Mouse (Mus musculus): ENCODE results near the gene Tmem121. TPM values are rescaled to one million over a fixed set of nuclear protein-coding genes. Genes with fewer than 3 reads are reported as not detected.

The Tmem121 gene
- polyA plus RNA-seq, 1 experiment from 2014 or later = 28.9 TPM

- H3K4me1 ChIP-seq (ENCODE audit: control insufficient read depth, insufficient read depth, low read length) = no peaks in the 10 kb centered on the region
- H3K27ac ChIP-seq (ENCODE audit: low read depth, low read length) = no peak overlapping the region
- peaks cover 12% of the 10 kb centered on the region for H3K36me3 ChIP-seq (ENCODE audit: control insufficient read depth, insufficient read depth, low read length)
- H3K4me2 ChIP-seq (ENCODE audit: low read length) = no peak overlapping the region
- H3K9me3 ChIP-seq (replicated peaks; ENCODE audit: control insufficient read depth, low read length) = no peaks in the 10 kb centered on the region
- H3K9ac ChIP-seq (ENCODE audit: low read length) = no peak overlapping the region
- WGBS = 89% methylated on average over 9 of the region's 9 CpGs
- H3K27me3 ChIP-seq (replicated peaks; ENCODE audit: control insufficient read depth, insufficient read depth, low read length) = no peaks in the 10 kb centered on the region
- DNase-seq (ENCODE audit: low spot score) (no peak), ATAC-seq (no peak)
- no peak overlapping the region for H3K4me3 ChIP-seq (ENCODE audit: low read depth, low read length)
Measured at GRCm38 (mm10) chr12:113168031-113168536, 17.6 kb upstream of the Tmem121 start.

- DNase-seq (ENCODE audit: low spot score) (no peak), ATAC-seq (no peak)
- H3K27me3 ChIP-seq (replicated peaks; ENCODE audit: control insufficient read depth, insufficient read depth, low read length) = no peaks in the 10 kb centered on the region
- no peaks in the 10 kb centered on the region for H3K4me1 ChIP-seq (ENCODE audit: control insufficient read depth, insufficient read depth, low read length)
- H3K4me2 ChIP-seq (ENCODE audit: low read length) = no peak overlapping the region
- no peak overlapping the region for H3K4me3 ChIP-seq (ENCODE audit: low read depth, low read length)
- H3K27ac ChIP-seq (ENCODE audit: low read depth, low read length) = no peak overlapping the region
- no peaks in the 10 kb centered on the region for H3K9me3 ChIP-seq (replicated peaks; ENCODE audit: control insufficient read depth, low read length)
- no peaks in the 10 kb centered on the region for H3K36me3 ChIP-seq (ENCODE audit: control insufficient read depth, insufficient read depth, low read length)
- 89% methylated on average over 18 of the region's 18 CpGs for WGBS
- no peak overlapping the region for H3K9ac ChIP-seq (ENCODE audit: low read length)
Measured at GRCm38 (mm10) chr12:113176960-113177725, 8.6 kb upstream of the Tmem121 start.

DNA sequence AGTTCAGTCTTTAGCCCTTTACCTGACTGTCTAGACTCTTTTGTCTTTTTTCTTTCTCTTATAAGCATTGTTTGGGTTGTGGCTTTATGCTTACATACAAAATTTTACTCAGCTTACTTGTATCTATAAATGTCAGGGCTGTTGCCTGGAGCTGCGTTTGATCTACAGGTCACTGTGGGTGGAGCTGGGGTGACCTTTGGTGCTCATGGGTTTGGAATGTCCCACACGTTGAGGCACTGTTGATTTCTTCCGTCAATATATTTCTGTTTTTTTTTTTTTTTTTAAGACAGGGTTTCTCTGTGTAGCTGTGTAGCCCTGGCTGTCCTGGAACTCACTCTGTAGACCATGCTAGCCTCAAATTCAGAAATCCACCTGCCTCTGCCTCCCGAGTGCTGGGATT, 4.7 kb upstream of the Tmem121 start:
- no peak overlapping the region for H3K4me2 ChIP-seq (ENCODE audit: low read length)
- 82% methylated on average over 4 of the region's 4 CpGs for WGBS
- H3K36me3 ChIP-seq (ENCODE audit: control insufficient read depth, insufficient read depth, low read length) = no peaks in the 10 kb centered on the region
- no peak overlapping the region for H3K4me3 ChIP-seq (ENCODE audit: low read depth, low read length)
- H3K4me1 ChIP-seq (ENCODE audit: control insufficient read depth, insufficient read depth, low read length) = no peaks in the 10 kb centered on the region
- H3K9ac ChIP-seq (ENCODE audit: low read length) = no peak overlapping the region
- no peaks in the 10 kb centered on the region for H3K27me3 ChIP-seq (replicated peaks; ENCODE audit: control insufficient read depth, insufficient read depth, low read length)
- ATAC-seq (no peak), DNase-seq (ENCODE audit: low spot score) (no peak)
- no peak overlapping the region for H3K27ac ChIP-seq (ENCODE audit: low read depth, low read length)
- no peaks in the 10 kb centered on the region for H3K9me3 ChIP-seq (replicated peaks; ENCODE audit: control insufficient read depth, low read length)

DNA sequence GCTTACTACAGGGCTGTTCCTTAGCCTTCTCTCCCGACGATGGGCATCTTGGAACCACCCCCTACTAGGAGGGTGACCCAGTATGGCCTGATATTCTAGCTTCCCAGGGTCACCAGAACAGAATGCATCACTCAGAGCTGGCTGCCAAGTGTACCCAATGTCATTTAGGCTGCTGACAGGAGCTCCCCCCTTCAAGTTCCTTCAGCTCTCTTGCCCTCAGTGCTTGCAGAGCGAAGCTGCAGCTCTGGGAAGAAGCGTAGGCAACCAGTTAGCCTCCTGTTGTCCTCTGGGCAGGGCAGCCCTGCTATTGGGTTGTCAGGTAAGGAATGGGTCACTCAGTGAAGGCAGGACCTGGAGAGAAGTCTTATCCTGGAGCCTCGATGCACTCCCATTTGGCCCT, 785 bp upstream of the Tmem121 start:
- Histone ChIP-seq H3K9me3 (replicated peaks; ENCODE audit: control insufficient read depth, low read length) (no peaks in the 10 kb centered on the region), H3K4me2 (ENCODE audit: low read length) (no peak overlapping the region), H3K4me3 (ENCODE audit: low read depth, low read length) (no peak overlapping the region), H3K27me3 (replicated peaks; ENCODE audit: control insufficient read depth, insufficient read depth, low read length) (no peaks in the 10 kb centered on the region), H3K4me1 (ENCODE audit: control insufficient read depth, insufficient read depth, low read length) (peaks cover 12% of the 10 kb centered on the region), H3K27ac (ENCODE audit: low read depth, low read length) (no peak overlapping the region), H3K36me3 (ENCODE audit: control insufficient read depth, insufficient read depth, low read length) (peaks cover 18% of the 10 kb centered on the region), H3K9ac (ENCODE audit: low read length) (no peak overlapping the region)
- 58% methylated on average over 5 of the region's 5 CpGs for WGBS
- no peak for ATAC-seq
- no peak for DNase-seq (ENCODE audit: low spot score)

- no peaks in the 10 kb centered on the region for H3K27me3 ChIP-seq (replicated peaks; ENCODE audit: control insufficient read depth, insufficient read depth, low read length)
- DNase-seq (ENCODE audit: low spot score) (no peak), ATAC-seq (peak; percentile 7)
- H3K4me2 ChIP-seq (ENCODE audit: low read length) = peak overlapping the region; percentile 68
- H3K9ac ChIP-seq (ENCODE audit: low read length) = peak overlapping the region; percentile 88
- peaks cover 12% of the 10 kb centered on the region for H3K4me1 ChIP-seq (ENCODE audit: control insufficient read depth, insufficient read depth, low read length)
- H3K4me3 ChIP-seq (ENCODE audit: low read depth, low read length) = peak overlapping the region; percentile 71
- WGBS = 34% methylated on average over 12 of the region's 12 CpGs
- no peak overlapping the region for H3K27ac ChIP-seq (ENCODE audit: low read depth, low read length)
- peaks cover 32% of the 10 kb centered on the region for H3K36me3 ChIP-seq (ENCODE audit: control insufficient read depth, insufficient read depth, low read length)
- H3K9me3 ChIP-seq (replicated peaks; ENCODE audit: control insufficient read depth, low read length) = no peaks in the 10 kb centered on the region
Measured at GRCm38 (mm10) chr12:113186326-113187010, 738 bp downstream of the Tmem121 start.

DNA sequence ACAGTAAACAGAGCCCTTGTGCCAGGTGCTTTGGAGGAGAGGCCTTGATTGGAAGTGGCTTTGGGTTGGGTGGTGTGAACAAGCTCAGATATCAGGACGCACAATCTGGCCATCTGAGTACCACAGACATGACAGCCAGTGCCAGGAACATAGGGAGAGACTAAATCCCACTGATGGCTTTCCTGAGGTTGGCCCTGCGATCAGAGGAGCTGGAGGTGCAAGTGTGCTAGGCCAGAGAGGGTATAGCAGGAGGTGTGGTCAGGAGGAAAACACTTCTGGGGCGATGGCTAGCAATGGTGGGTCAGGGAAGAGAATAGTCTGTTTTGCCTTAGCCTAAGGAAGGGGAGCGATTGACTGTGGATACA, 1.3 kb downstream of the Tmem121 start:
- Histone ChIP-seq H3K36me3 (ENCODE audit: control insufficient read depth, insufficient read depth, low read length) (peaks cover 32% of the 10 kb centered on the region), H3K27me3 (replicated peaks; ENCODE audit: control insufficient read depth, insufficient read depth, low read length) (no peaks in the 10 kb centered on the region), H3K9me3 (replicated peaks; ENCODE audit: control insufficient read depth, low read length) (no peaks in the 10 kb centered on the region), H3K4me3 (ENCODE audit: low read depth, low read length) (peak overlapping the region; percentile 71), H3K9ac (ENCODE audit: low read length) (peak overlapping the region; percentile 88), H3K27ac (ENCODE audit: low read depth, low read length) (no peak overlapping the region), H3K4me1 (ENCODE audit: control insufficient read depth, insufficient read depth, low read length) (peaks cover 12% of the 10 kb centered on the region), H3K4me2 (ENCODE audit: low read length) (peak overlapping the region; percentile 68)
- WGBS = 55% methylated on average over 4 of the region's 4 CpGs
- ATAC-seq (no peak), DNase-seq (ENCODE audit: low spot score) (no peak)

DNA sequence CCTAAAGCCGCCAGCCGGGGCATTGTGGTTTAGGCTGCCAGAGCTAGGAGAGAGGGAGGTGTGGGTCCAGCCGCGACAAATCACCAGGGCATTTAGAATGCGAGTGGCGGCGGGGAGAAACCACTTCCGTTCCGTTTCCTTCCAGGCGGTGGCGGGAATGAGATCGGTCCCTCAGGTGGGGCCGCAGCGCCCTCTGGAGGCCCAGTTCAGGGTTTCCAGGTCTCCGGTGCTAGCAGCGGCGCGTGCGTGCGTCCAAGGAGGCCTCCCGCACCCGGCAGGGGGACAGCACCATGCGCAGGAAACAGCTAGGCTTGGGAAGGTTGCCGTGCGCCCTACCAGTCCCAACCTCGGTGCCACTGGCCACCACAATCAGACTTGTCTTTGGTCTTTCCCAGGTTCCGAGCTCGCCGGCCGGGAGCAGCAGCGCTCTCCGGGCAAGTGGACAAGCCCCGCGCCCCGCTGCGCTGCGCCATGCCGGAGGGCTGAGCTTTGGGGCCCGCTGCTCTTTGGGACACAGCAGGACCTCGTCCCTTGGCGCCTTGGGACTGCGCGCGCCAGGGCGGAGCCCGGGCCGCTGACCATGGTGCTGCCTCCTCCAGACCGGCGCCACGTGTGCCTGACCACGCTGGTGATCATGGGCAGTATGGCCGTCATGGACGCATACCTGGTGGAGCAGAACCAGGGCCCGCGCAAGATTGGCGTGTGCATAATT, 2.0 kb downstream of the Tmem121 start:
- ATAC-seq (peak; percentile 55), DNase-seq (ENCODE audit: low spot score) (peak; percentile 92)
- Histone ChIP-seq H3K4me1 (ENCODE audit: control insufficient read depth, insufficient read depth, low read length) (peaks cover 12% of the 10 kb centered on the region), H3K9me3 (replicated peaks; ENCODE audit: control insufficient read depth, low read length) (no peaks in the 10 kb centered on the region), H3K4me2 (ENCODE audit: low read length) (peak overlapping the region; percentile 68), H3K36me3 (ENCODE audit: control insufficient read depth, insufficient read depth, low read length) (peaks cover 32% of the 10 kb centered on the region), H3K4me3 (ENCODE audit: low read depth, low read length) (peak overlapping the region; percentile 71), H3K27ac (ENCODE audit: low read depth, low read length) (no peak overlapping the region), H3K9ac (ENCODE audit: low read length) (peak overlapping the region; percentile 88), H3K27me3 (replicated peaks; ENCODE audit: control insufficient read depth, insufficient read depth, low read length) (no peaks in the 10 kb centered on the region)
- WGBS = 4% methylated on average over 56 of the region's 56 CpGs

DNA sequence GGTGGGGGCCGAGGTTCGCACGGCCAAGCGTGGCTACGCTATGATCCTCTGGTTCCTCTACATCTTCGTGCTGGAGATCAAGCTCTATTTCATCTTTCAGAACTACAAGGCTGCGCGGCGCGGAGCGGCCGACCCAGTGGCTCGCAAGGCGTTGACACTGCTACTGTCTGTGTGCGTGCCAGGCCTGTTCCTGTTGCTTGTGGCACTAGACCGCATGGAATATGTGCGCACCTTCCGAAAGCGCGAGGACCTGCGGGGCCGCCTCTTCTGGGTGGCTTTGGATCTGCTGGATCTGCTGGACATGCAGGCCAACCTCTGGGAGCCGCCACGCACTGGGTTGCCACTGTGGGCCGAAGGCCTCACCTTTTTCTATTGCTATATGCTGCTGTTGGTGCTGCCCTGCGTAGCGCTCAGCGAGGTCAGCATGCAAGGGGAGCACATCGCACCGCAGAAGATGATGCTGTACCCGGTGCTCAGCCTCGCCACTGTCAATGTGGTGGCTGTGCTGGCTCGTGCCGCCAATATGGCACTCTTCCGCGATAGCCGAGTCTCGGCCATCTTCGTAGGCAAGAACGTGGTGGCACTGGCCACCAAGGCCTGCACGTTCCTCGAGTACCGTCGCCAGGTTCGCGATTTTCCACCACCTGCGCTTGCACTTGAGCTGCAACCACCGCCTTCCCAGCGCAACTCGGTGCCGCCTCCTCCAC, 2.8 kb downstream of the Tmem121 start:
- Histone ChIP-seq H3K9me3 (replicated peaks; ENCODE audit: control insufficient read depth, low read length) (no peaks in the 10 kb centered on the region), H3K9ac (ENCODE audit: low read length) (no peak overlapping the region), H3K27me3 (replicated peaks; ENCODE audit: control insufficient read depth, insufficient read depth, low read length) (no peaks in the 10 kb centered on the region), H3K27ac (ENCODE audit: low read depth, low read length) (no peak overlapping the region), H3K4me3 (ENCODE audit: low read depth, low read length) (peak overlapping the region; percentile 71; the same call in 1 of the 2 replicates), H3K4me2 (ENCODE audit: low read length) (peak overlapping the region; percentile 68), H3K36me3 (ENCODE audit: control insufficient read depth, insufficient read depth, low read length) (peaks cover 32% of the 10 kb centered on the region), H3K4me1 (ENCODE audit: control insufficient read depth, insufficient read depth, low read length) (peaks cover 12% of the 10 kb centered on the region)
- DNase-seq (ENCODE audit: low spot score) = no peak
- WGBS = 94% methylated on average over 51 of the region's 51 CpGs
- ATAC-seq = no peak
